Mouse (Mus musculus) hindbrain, embryonic 14.5 days (tissue): Measurements from ENCODE around the gene Cpped1. TPM values are rescaled to one million over a fixed set of nuclear protein-coding genes. Genes with fewer than 3 reads are reported as not detected.

Experiments used
- ATAC-seq: fragments of 200-750 bp; cut with Nextera tagmentation; 2 replicates; pipeline ENCODE4 v1.8.0; 2017; ENCODE audit warnings: moderate number of reproducible peaks, mild to moderate bottlenecking, moderate TSS enrichment, moderate library complexity; ENCODE audit not compliant: low FRiP score
- DNase-seq: peaks from one replicate; pipeline ENCODE4 v3.0.0-alpha.2; 2015; ENCODE audit warnings: low spot score
- H3K27ac ChIP-seq: fragments of 300-500 bp; sonication (generic); 2 replicates; pipeline ENCODE4 v1.5.1; 2014; ENCODE audit warnings: mild to moderate bottlenecking, moderate library complexity
- H3K27me3 ChIP-seq: fragments of 300-500 bp; sonication (generic); 2 replicates; pipeline ENCODE4 v1.6.1; 2014; ENCODE audit warnings: mild to moderate bottlenecking, low read length, mixed read lengths; ENCODE audit not compliant: control insufficient read depth, insufficient read depth
- H3K36me3 ChIP-seq: fragments of 300-500 bp; sonication (generic); replicated peaks from 2 replicates; pipeline ENCODE4 v1.6.1; 2014; ENCODE audit not compliant: control insufficient read depth, insufficient read depth
- H3K4me1 ChIP-seq: fragments of 300-500 bp; sonication (generic); replicated peaks from 2 replicates; pipeline ENCODE4 v1.6.1; 2014; ENCODE audit warnings: antibody characterized with exemption, low read length, mixed read lengths; ENCODE audit not compliant: control insufficient read depth, insufficient read depth
- H3K4me2 ChIP-seq: fragments of 300-500 bp; sonication (generic); replicated peaks from 2 replicates; pipeline ENCODE4 v1.6.1; 2014; ENCODE audit warnings: mild to moderate bottlenecking, moderate library complexity
- H3K4me3 ChIP-seq: fragments of 300-500 bp; sonication (generic); replicated peaks from 2 replicates; pipeline ENCODE4 v1.5.1; 2014; ENCODE audit warnings: mild to moderate bottlenecking, low read length
- H3K9ac ChIP-seq: fragments of 300-500 bp; sonication (generic); 2 replicates; pipeline ENCODE4 v1.6.1; 2014
- H3K9me3 ChIP-seq: fragments of 300-500 bp; sonication (generic); 2 replicates; pipeline ENCODE4 v1.6.1; 2016; ENCODE audit warnings: low read length; ENCODE audit not compliant: control insufficient read depth
- WGBS: fragments of 180-500 bp; shearing (Covaris S2); extraction: QIAGEN DNeasy Blood & Tissue Kit; methylation state at CpG from one replicate; pipeline ENCODE4 v1.1.7; 2014; 5-methylcytosine and 5-hydroxymethylcytosine counted together
- polyA plus RNA-seq: library from polyadenylated mRNA; unstranded; fragments of >200 nt; fragmentation: Nextera tagmentation; extraction: Ambion mirVana; gene quantifications from 2 replicates; pipeline ENCODE4 v1.2.1, GENCODE M21; 2014

Gene Cpped1
- polyA plus RNA-seq, 1 experiment from 2014 or later: 17.3 TPM

GRCm38 (mm10) chr16:11785806-11786205 is 123.4 kb downstream of the Cpped1 start:
- 85% methylated on average over 4 of the region's 4 CpGs for whole genome bisulfite sequencing
- ATAC-seq (no peak), DNase-seq (no peak)
- H3K4me1 ChIP-seq: no peaks in the 10 kb centered on the region
- no peak overlapping the region for H3K9ac ChIP-seq
- H3K27me3 ChIP-seq: no peaks in the 10 kb centered on the region
- no peak overlapping the region for H3K4me2 ChIP-seq
- no peak overlapping the region for H3K27ac ChIP-seq
- no peaks in the 10 kb centered on the region for H3K36me3 ChIP-seq
- H3K9me3 ChIP-seq: no peaks in the 10 kb centered on the region
- no peak overlapping the region for H3K4me3 ChIP-seq

GRCm38 (mm10) chr16:11784354-11784753 is 124.9 kb downstream of the Cpped1 start:
- Histone ChIP-seq H3K36me3 (no peaks in the 10 kb centered on the region), H3K4me2 (no peak overlapping the region), H3K4me3 (no peak overlapping the region), H3K27me3 (no peaks in the 10 kb centered on the region), H3K9me3 (no peaks in the 10 kb centered on the region), H3K27ac (no peak overlapping the region), H3K9ac (no peak overlapping the region), H3K4me1 (no peaks in the 10 kb centered on the region)
- ATAC-seq (no peak), DNase-seq (no peak)
- WGBS: 70% methylated on average over 4 of the region's 4 CpGs

DNA sequence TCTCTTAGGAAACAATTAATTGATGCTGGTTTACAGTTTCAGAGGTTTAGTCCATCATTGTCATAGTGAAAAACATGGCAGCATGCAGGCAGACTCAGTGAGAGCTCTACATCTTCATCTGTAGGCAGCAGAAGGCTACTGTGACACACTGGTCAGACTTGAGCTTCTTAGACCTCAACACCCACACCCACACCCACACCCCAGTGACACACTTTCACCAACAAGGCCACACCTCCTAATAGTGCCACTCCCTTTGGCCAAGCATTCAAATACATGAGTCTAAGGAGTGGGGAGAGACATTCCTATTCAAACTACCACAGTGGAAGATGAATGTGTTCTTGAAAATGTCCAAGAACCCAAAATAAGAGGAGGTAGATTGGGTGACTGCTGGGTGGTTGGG is 125.9 kb downstream of the Cpped1 start:
- H3K36me3 ChIP-seq: no peaks in the 10 kb centered on the region
- no peak overlapping the region for H3K4me3 ChIP-seq
- H3K27me3 ChIP-seq: no peaks in the 10 kb centered on the region
- H3K9me3 ChIP-seq: no peaks in the 10 kb centered on the region
- no peak for ATAC-seq
- no peak for DNase-seq
- no peaks in the 10 kb centered on the region for H3K4me1 ChIP-seq
- no peak overlapping the region for H3K4me2 ChIP-seq
- no peak overlapping the region for H3K27ac ChIP-seq
- no peak overlapping the region for H3K9ac ChIP-seq

GRCm38 (mm10) chr16:11782082-11782481 is 127.2 kb downstream of the Cpped1 start:
- WGBS: 45% methylated on average over 2 of the region's 2 CpGs

GRCm38 (mm10) chr16:11778715-11779460 is 130.4 kb downstream of the Cpped1 start:
- Histone ChIP-seq H3K27ac (no peak overlapping the region), H3K9ac (no peak overlapping the region), H3K9me3 (no peaks in the 10 kb centered on the region), H3K27me3 (no peaks in the 10 kb centered on the region), H3K36me3 (no peaks in the 10 kb centered on the region), H3K4me1 (no peaks in the 10 kb centered on the region), H3K4me3 (no peak overlapping the region), H3K4me2 (no peak overlapping the region)
- DNase-seq (no peak), ATAC-seq (no peak)
- 78% methylated on average over 9 of the region's 9 CpGs for WGBS

More at GRCm38 (mm10) chr16:11782082-11782481, 127.2 kb downstream of the Cpped1 start:
- no peak overlapping the region for H3K9ac ChIP-seq
- no peaks in the 10 kb centered on the region for H3K9me3 ChIP-seq
- H3K27ac ChIP-seq: no peak overlapping the region
- H3K27me3 ChIP-seq: no peaks in the 10 kb centered on the region
- DNase-seq (no peak), ATAC-seq (no peak)
- H3K36me3 ChIP-seq: no peaks in the 10 kb centered on the region
- H3K4me3 ChIP-seq: no peak overlapping the region
- H3K4me2 ChIP-seq: no peak overlapping the region
- H3K4me1 ChIP-seq: no peaks in the 10 kb centered on the region

DNA sequence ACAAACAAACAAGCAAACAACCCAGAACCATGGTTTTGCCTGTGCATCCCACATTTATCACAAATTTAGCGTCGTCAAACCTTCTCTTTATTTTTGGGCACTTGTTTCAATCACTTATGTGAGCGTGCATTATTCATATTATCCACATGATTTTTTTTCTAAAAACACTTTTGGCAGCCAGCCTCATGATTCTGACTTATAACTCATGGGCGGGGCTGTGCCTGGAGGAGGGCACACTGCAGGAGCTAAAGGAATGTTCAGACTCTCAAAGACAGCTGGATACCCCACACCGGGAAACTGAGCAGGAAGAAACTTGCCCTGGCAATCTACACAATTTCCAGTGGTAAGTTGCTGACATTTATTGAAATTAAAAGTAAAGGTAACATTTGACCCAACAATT is 131.1 kb downstream of the Cpped1 start:
- Histone ChIP-seq H3K27ac (no peak overlapping the region), H3K4me1 (no peaks in the 10 kb centered on the region), H3K4me3 (no peak overlapping the region), H3K27me3 (no peaks in the 10 kb centered on the region), H3K36me3 (no peaks in the 10 kb centered on the region), H3K4me2 (no peak overlapping the region), H3K9ac (no peak overlapping the region), H3K9me3 (no peaks in the 10 kb centered on the region)
- ATAC-seq: no peak
- 83% methylated on average over 5 of the region's 5 CpGs for WGBS
- DNase-seq: no peak

- 73% methylated on average over 3 of the region's 3 CpGs for WGBS
- Histone ChIP-seq H3K9me3 (no peaks in the 10 kb centered on the region), H3K27ac (no peak overlapping the region), H3K9ac (no peak overlapping the region), H3K27me3 (no peaks in the 10 kb centered on the region), H3K4me3 (no peak overlapping the region), H3K4me2 (no peak overlapping the region), H3K4me1 (no peaks in the 10 kb centered on the region), H3K36me3 (no peaks in the 10 kb centered on the region)
- DNase-seq (no peak), ATAC-seq (no peak)
Observed at GRCm38 (mm10) chr16:11776528-11776927, 132.7 kb downstream of the Cpped1 start.

- Histone ChIP-seq H3K4me1 (no peaks in the 10 kb centered on the region), H3K36me3 (no peaks in the 10 kb centered on the region), H3K9me3 (0 out of 2 replicates have a peak, but pooled peaks cover 3% of the 10 kb centered on the region), H3K27ac (no peak overlapping the region), H3K9ac (no peak overlapping the region), H3K4me3 (no peak overlapping the region), H3K27me3 (no peaks in the 10 kb centered on the region), H3K4me2 (no peak overlapping the region)
- ATAC-seq (no peak), DNase-seq (no peak)
- 86% methylated on average over 1 of the region's 1 CpGs for WGBS
Observed at GRCm38 (mm10) chr16:11774321-11774720, 134.9 kb downstream of the Cpped1 start.

DNA sequence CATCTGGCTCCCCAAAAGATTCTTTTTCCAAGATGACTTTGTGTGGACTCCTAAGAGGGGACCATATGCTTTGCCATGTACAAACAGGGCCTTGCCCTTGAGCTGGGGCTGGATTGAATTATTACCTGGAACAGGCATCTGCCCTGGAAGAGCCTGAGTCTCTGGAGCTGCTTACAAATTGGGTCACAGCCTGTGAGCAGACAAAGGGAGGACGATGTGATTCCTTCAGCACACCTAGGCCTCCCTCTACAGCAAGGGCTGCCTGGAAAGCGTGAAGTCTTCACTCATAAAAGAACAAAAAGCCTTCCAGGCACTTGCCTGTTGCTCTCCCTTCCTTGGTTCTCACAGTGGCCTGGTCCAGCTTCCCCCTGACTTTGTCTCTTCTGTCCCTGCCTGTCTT is 136.9 kb downstream of the Cpped1 start:
- H3K4me1 ChIP-seq: no peaks in the 10 kb centered on the region
- 59% methylated on average over 2 of the region's 2 CpGs for WGBS
- H3K9ac ChIP-seq: no peak overlapping the region
- H3K4me3 ChIP-seq: no peak overlapping the region
- H3K4me2 ChIP-seq: no peak overlapping the region
- DNase-seq (no peak), ATAC-seq (no peak)
- no peaks in the 10 kb centered on the region for H3K27me3 ChIP-seq
- H3K9me3 ChIP-seq: 0 out of 2 replicates have a peak, but pooled peaks cover 3% of the 10 kb centered on the region
- no peaks in the 10 kb centered on the region for H3K36me3 ChIP-seq
- H3K27ac ChIP-seq: no peak overlapping the region

GRCm38 (mm10) chr16:11757951-11758350 is 151.3 kb downstream of the Cpped1 start:
- DNase-seq (no peak), ATAC-seq (no peak)
- H3K27me3 ChIP-seq: no peaks in the 10 kb centered on the region
- H3K9ac ChIP-seq: no peak overlapping the region
- no peaks in the 10 kb centered on the region for H3K9me3 ChIP-seq
- no peak overlapping the region for H3K4me3 ChIP-seq
- H3K27ac ChIP-seq: no peak overlapping the region
- H3K36me3 ChIP-seq: no peaks in the 10 kb centered on the region
- no peak overlapping the region for H3K4me2 ChIP-seq
- WGBS: 88% methylated on average over 7 of the region's 7 CpGs
- H3K4me1 ChIP-seq: no peaks in the 10 kb centered on the region
